Mouse (Mus musculus) heart, adult 9 months (tissue): ENCODE data around the gene Pogk.

Source experiments
- DNase-seq, 2 experiments: peaks; one replicate each; pipeline ENCODE4 v3.0.0; 2022; ENCODE audit warnings: low spot score in 2 of 2

Pogk gene

GRCm38 (mm10) chr1:166379630-166380231 is 29.9 kb downstream of the Pogk start:
- peak; percentile 63 for DNase-seq

GRCm38 (mm10) chr1:166379013-166379629 is 30.5 kb downstream of the Pogk start, which contains the start of gene Tada1:
Gene Tada1, plus strand, starts transcription at chr1:166379097.
- DNase-seq: peak; percentile 93 to 94

- DNase-seq: no peak
Observed at GRCm38 (mm10) chr1:166378431-166379012, 31.1 kb downstream of the Pogk start.

DNA sequence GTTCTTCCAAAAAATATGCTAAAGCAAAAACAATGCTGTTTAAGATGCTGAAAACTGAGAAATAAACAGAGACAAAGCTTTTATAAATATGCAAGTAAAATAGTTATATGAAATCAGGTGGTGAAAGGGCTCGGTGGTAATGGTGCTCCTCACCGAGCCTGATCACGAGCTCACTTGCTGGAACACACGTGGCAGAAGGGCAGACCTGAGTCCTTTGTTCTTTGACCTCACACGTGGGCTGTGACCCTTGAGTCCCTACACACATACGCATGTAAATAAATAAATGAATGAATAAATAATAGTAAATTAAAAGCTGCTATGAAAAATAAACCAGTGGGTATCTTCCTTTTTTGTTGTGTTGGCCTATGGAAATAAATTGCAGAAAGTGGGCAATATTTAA is 32.5 kb downstream of the Pogk start:
- DNase-seq: no peak

DNA sequence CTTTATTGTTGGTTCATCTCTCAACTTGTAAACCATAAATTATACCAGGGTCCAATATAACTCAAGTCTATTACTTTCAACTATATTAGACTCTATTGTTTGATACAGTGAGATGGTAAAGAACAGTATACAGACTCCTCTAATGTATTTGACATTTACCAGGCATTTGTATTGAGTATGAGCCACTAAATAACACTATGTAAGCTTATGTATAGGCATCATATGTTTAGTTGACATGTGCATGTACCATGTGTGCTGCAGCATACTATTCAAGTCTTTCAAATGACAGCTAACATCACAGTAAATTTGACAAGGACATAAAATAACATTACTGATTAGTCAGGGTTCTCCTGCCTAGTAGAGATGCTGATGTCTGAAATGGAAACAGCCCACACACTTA is 46.5 kb downstream of the Pogk start:
- DNase-seq: no peak

DNA sequence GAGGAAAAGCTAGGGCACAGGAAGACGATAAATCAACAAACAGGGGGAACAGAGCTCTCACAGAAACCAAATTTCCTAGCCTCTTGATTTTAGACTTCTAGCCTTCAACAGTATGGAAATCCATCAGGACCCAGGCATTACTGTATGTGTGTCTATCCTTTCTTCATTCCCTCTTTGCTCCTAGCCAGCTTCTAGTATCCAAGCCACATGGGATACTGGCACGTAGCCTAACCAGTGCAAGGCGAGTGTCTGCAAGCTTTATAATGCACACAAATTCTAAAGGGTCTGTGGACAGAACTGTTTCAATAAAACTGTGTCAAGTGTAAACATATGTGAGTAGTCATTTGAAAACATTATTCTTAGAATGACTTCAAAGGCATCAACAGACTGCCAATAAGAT is 47.0 kb downstream of the Pogk start:
- no peak for DNase-seq

DNA sequence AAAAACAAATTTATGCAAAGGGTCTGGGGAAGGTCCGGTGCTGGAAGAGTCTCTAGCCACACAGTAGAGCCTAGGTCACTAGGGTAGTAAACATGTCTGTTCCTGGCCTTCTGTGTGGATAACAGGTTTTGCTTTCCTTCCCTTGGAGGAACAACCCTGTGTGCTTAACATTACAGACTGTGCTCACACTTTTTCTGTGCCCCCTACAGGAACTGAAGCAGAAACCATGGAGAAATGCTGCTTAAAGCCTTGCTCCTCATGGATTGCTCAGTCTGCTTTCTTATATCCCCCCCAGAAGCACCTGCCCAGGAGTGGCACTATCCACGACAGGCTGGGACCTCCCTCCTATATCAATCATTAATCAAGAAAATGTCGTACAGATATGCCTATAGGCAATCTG is 47.8 kb downstream of the Pogk start:
- no peak for DNase-seq

DNA sequence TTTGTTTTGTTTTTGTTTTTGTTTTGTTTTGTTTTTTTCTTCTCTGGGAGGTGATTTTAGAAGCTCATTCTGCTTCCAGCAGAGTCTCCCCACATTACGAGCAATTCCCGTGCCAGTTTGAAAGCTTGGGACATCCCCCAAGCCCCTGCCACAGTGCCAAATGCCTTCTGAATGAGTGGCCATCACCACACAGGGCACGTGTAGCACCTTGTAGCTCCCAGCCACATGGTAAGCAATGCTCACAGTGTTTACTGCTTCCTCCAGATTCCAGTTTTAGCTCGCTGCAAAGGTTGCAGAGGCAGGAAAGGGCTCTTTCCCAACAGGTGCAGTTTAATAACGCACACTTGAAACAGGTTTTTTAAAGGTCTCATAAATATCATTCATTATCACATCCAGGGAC is 48.8 kb downstream of the Pogk start:
- no peak for DNase-seq

DNA sequence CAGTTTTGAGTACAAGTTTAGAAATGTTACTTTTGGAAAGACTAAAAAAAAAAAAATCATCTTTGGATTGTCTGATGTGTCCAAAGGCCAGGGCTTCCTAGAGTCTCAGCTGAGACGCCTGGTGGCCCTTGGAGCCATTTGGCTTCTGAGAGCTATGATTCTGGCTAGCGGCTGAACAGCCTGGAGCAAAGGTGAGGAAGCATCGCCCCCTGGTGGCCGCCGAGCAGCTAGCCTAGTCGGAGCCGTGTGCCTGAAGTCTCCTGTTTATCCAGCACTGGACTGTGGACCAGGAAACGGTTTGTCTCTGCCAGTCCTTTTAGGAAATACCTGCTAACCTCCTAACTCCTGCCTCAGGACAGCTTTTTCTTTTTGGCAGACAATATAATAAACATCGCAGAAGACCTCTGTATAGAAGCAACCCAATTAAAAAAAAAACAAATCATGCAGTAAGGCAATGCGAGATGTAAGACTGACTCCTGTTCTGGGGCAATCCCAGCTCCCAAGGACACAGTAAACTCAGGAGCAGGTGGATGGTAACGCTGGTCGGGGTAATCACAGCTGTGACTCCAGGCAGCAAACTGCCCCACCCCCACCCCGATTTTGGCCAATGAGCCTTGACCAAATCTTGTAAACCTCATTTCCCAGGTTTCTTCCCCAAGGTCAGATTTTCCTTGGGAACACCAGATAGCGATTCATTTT is 49.4 kb downstream of the Pogk start:
- DNase-seq: peak; percentile 46 to 73

DNA sequence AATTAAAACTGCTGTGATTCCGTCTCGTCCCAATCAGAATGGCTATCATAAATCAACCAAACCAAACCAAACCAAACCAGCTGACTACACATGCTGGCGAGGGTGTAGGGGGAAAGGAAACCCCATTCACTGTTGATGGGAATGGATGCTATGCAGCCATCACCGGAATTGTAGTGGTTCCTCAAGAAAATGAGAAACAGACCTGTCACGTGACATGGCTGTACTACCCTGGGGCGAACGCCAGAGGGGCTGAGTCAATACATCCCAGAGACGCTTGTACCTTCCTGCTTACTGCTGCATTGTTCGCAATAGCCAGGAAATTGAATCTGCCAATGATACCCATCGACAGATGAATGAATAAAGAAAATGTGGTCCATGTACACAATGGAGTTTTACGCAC is 59.9 kb downstream of the Pogk start:
- no peak for DNase-seq

DNA sequence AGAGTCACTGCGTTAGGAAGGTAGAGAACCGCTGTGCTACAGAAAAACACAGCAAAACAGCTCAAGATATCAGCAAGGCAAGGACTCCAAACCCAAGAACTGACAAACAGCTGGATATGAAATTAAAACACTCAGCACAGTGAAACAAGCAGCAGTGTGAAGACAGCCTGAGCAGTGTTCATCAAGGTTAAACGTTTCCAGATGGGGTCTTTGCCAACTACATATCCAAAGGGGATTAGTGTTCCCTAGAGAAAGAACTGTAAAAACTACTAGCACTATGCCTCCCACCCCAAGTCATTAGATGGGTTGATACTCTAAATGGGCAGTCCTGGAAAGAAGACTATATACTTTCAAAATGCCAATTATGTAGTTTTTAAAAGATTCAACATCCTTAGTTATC is 60.3 kb downstream of the Pogk start:
- DNase-seq: no peak

DNA sequence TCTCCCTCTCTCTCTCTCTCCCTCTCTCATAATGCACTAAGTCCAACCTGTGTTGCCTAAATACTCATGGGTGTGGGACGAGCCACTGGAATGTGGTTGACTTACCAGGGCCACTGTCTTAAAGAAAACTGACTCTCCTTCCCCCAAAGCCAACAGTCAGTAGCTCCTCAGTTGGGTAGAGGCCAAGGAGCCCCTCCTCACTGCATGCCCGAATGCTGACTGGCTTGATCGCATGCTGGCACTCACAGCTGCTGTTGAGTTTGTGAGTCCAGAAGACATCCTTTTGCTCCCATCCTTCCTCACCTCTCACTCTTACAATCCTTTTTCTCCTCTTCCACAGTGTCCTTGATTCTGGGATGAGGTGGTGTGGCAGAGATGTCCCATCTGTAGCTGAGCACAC is 62.8 kb downstream of the Pogk start:
- DNase-seq: no peak

DNA sequence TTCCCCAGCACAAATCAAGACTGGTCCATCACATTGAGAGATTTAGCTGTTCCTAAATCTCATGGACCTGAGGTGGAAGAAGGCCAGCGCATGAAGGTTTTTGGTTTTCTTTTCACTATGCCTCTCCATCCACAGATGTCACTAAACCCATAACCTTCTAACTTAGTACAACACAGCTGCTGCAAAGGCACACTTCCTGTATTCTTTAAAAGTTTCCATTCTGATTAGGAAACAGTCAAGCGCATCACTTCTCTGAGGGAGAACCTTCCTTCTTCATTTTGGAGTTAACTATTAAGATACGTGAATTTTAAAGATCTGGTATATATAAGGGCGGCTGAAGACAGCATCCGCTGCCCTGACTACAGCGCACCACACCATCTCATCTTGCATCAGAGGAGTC is 64.1 kb downstream of the Pogk start:
- peak in 1 of 2 experiments; percentile 9 for DNase-seq

DNA sequence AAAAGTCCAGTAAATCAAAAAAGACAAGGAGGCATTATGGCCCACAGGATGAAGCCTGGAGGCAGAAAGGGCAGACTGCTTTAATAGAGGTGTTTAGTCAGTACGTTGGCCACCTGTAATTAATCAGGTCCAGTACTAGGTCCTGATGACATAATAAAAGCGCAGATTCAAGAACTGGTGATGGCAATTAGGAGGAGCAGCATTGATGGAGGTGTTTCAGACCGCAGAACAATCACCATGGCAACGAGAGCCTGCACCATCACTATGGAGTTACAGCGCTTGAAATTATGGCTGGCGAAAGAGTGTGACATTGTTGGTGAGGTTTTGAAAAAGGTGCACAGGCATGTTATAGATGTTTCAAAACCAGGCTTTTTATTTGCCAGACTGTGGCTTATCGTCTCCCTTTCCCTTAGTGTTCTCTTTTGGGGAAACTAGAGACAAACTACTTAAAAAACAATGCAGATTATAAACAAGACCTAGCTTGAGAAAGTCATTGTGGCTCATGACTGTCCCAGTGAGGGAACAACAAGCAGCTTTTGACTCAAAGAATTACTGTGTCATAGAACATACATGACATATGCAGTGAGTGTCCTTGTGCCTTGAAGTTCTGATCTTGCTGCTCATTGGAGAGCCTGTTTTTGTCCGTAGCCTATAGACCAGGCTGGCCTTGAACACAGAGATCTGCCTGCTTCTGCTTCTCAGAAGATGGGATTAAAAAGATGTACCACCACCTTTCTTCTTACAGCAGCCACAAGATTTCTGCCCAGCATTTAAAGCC is 65.2 kb downstream of the Pogk start:
- DNase-seq: no peak

DNA sequence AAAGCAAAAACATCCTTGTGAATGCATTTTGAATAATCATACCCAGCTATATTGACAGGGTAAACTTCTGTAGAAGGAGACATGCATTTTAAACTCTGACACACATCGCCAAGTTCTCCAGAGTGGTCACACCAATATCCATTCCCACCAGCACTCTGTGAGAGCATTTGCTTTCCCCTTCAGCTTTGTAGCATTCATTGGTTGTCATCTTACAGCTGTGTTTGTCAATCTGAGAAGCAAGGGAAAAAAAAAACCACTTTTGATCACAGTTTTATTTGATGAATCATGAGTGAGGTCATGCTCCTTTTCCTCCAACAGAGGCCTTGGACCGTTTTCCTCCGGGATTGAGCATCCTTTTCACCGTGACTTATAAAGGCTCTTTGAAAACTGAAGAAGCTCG is 66.1 kb downstream of the Pogk start:
- DNase-seq: no peak

GRCm38 (mm10) chr1:166342539-166342938 is 67.1 kb downstream of the Pogk start:
- DNase-seq: no peak

GRCm38 (mm10) chr1:166342060-166342459 is 67.6 kb downstream of the Pogk start:
- DNase-seq: no peak

DNA sequence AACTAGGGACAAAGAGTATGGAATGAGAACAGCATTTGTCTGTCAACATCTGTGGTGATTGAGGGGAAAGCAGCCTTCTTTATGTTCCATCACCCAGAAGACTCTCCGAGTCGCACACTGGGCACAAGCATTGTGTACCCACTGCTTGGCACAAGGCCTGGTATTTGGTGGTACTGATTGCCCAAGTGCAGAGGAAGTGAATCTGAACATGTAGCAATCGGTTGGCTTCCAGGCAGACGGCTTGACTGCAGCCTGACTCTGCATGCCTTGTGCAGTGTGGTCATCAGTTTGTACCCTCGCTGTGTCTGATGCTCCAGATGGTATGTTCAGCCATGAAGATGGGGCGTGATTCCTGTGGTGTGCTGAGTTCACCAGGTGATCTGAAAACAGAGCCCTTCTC is 70.6 kb downstream of the Pogk start:
- DNase-seq: peak; percentile 28 to 41
